Mouse (Mus musculus) testis, postnatal 10 days (tissue): ENCODE measurements around the gene Tnfsfm13.

ENCODE experiments used
- DNase-seq: peaks from one replicate; pipeline ENCODE4 v3.0.0; 2021; ENCODE audit warnings: low spot score

Gene Tnfsfm13

GRCm38 (mm10) chr11:69655264-69656064 lies 40.4 kb downstream of the Tnfsfm13 start, which contains the start of gene Sox15:
Gene Sox15 (plus strand): TSS chr11:69655314.
- DNase-seq: peak; percentile 83

- DNase-seq: no peak
These were observed 41.1 kb downstream of the Tnfsfm13 start for GRCm38 (mm10) chr11:69654760-69655159.

- no peak for DNase-seq
These were observed 42.5 kb downstream of the Tnfsfm13 start for GRCm38 (mm10) chr11:69653399-69653798.

GRCm38 (mm10) chr11:69645860-69646259 lies 50.0 kb downstream of the Tnfsfm13 start:
- no peak for DNase-seq

GRCm38 (mm10) chr11:69635471-69635870 lies 60.4 kb downstream of the Tnfsfm13 start:
- DNase-seq: no peak

- peak; percentile 81 for DNase-seq
These were observed 62.6 kb downstream of the Tnfsfm13 start for GRCm38 (mm10) chr11:69633128-69633866.
